Mouse (Mus musculus): ENCODE data around the gene Olfr1062.
"Not testable (repeated sequence)": the region's sequence is repeated elsewhere in the genome, so short reads cannot be mapped to it uniquely, and the experiment has no call there.

GRCm38 (mm10) chr2:86426649-86427048 is at the start of gene Olfr1062:
- not testable (repeated sequence) for TF ChIP-seq POLR2A (IDR thresholded peaks at IDR 0.05; ENCODE audit: borderline replicate concordance, extremely low read depth, low read depth, low read length); CTCF (IDR thresholded peaks at IDR 0.05; ENCODE audit: insufficient read depth, low read length)

Data from lung, adult 2 months (tissue).